Mouse (Mus musculus): ENCODE measurements around the gene Ctdnep1. TPM values are rescaled to one million over a fixed set of nuclear protein-coding genes. Genes with fewer than 3 reads are reported as not detected.
A peak's percentile ranks its signal among the peaks of the same experiment; 100 is the strongest.

Gene Ctdnep1
- polyA plus RNA-seq (2011; ENCODE audit: insufficient read depth, insufficient read length, low replicate concordance, missing spikeins): 42.5 and 60.6 TPM in 2 replicates

- Histone ChIP-seq H3K4me1 (ENCODE audit: control insufficient read depth, insufficient read depth, low read length) (no peaks in the 10 kb centered on the region; the same call in 1 of the 2 replicates), H3K27ac (ENCODE audit: control insufficient read depth, insufficient read depth, low read depth, low read length, poor library complexity) (peak within 1 kb of the TSS; percentile 93), H3K4me3 (replicated peaks; ENCODE audit: control insufficient read depth, low read depth, low read length) (peak within 1 kb of the TSS; percentile 72)
- under 1% methylated on average over 43 of the region's 43 CpGs for WGBS
- TF ChIP-seq CTCF (IDR thresholded peaks at IDR 0.05; ENCODE audit: control insufficient read depth, insufficient read depth, low read length): no peak
Observed at GRCm38 (mm10) chr11:69981141-69981762, at the start of gene Ctdnep1. Gene Ctdnep1 (plus strand): TSS chr11:69981156.

DNA sequence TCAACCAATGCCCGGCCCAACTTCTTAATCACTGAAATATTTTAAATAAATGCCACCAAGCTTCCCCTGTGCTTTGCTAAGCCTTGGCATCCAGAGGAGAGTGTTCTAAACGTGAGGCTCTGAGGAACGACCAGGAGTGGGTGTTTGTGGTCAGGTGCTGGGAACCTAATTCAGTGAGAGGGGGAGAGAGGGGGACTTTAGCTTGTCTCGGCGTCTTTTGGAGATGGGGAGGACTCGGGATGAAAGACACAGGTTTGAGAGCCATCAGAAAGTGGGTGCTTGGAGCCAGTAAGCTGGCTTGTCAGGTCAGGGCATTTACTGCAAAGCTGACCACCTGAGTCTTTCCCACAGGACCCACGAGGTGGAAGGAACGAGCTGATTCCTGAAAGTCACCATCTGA is 49.2 kb upstream of the Ctdnep1 start:
- Histone ChIP-seq H3K27ac (ENCODE audit: control insufficient read depth, insufficient read depth, low read depth, low read length, poor library complexity) (peak overlapping the region; percentile 79), H3K4me3 (replicated peaks; ENCODE audit: control insufficient read depth, low read depth, low read length) (no peak overlapping the region), H3K4me1 (ENCODE audit: control insufficient read depth, insufficient read depth, low read length) (peaks cover 4% of the 10 kb centered on the region)
- WGBS: 15% methylated on average over 8 of the region's 8 CpGs
- TF ChIP-seq CTCF (IDR thresholded peaks at IDR 0.05; ENCODE audit: control insufficient read depth, insufficient read depth, low read length): no peak
- TF ChIP-seq POLR2A (IDR thresholded peaks at IDR 0.05; ENCODE audit: borderline replicate concordance, control insufficient read depth, low read depth, low read length): no peak

DNA sequence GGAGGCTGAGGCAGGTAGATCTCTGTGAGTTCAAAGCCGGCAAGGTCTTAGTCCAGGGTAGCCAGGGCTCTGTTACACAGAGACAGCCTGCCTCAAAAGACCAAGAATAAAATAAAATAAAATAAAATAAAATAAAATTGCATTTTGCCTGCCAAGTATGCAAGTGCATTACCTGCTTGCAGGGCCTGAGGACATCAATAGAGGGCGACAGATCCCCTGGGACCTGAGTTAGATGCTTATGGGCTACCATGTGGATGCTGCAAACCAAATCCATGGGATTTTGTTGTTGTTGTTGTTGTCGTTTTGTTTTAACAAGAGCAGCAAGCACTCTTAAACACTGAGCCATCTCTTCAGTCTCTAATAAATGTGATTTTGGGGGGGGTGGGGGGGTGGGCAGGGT is 48.7 kb upstream of the Ctdnep1 start:
- Histone ChIP-seq H3K4me1 (ENCODE audit: control insufficient read depth, insufficient read depth, low read length) (peaks cover 4% of the 10 kb centered on the region), H3K27ac (ENCODE audit: control insufficient read depth, insufficient read depth, low read depth, low read length, poor library complexity) (peak overlapping the region; percentile 79; the same call in 1 of the 2 replicates), H3K4me3 (replicated peaks; ENCODE audit: control insufficient read depth, low read depth, low read length) (no peak overlapping the region)
- 46% methylated on average over 3 of the region's 3 CpGs for WGBS
- TF ChIP-seq CTCF (IDR thresholded peaks at IDR 0.05; ENCODE audit: control insufficient read depth, insufficient read depth, low read length) (peak; percentile 47; the same call in 1 of the 2 replicates), POLR2A (IDR thresholded peaks at IDR 0.05; ENCODE audit: borderline replicate concordance, control insufficient read depth, low read depth, low read length) (no peak)

- WGBS: 49% methylated on average over 4 of the region's 4 CpGs
- H3K27ac ChIP-seq (ENCODE audit: control insufficient read depth, insufficient read depth, low read depth, low read length, poor library complexity): no peak overlapping the region
- TF ChIP-seq POLR2A (IDR thresholded peaks at IDR 0.05; ENCODE audit: borderline replicate concordance, control insufficient read depth, low read depth, low read length) (no peak), CTCF (IDR thresholded peaks at IDR 0.05; ENCODE audit: control insufficient read depth, insufficient read depth, low read length) (no peak)
Observed at GRCm38 (mm10) chr11:69933066-69933465, 47.9 kb upstream of the Ctdnep1 start.

GRCm38 (mm10) chr11:69934169-69934568 is 46.8 kb upstream of the Ctdnep1 start:
- TF ChIP-seq CTCF (IDR thresholded peaks at IDR 0.05; ENCODE audit: control insufficient read depth, insufficient read depth, low read length) (peak; percentile 91), POLR2A (IDR thresholded peaks at IDR 0.05; ENCODE audit: borderline replicate concordance, control insufficient read depth, low read depth, low read length) (no peak)
- Histone ChIP-seq H3K27ac (ENCODE audit: control insufficient read depth, insufficient read depth, low read depth, low read length, poor library complexity) (no peak overlapping the region), H3K4me3 (replicated peaks; ENCODE audit: control insufficient read depth, low read depth, low read length) (no peak overlapping the region), H3K4me1 (ENCODE audit: control insufficient read depth, insufficient read depth, low read length) (peaks cover 4% of the 10 kb centered on the region)
- under 1% methylated on average over 18 of the region's 18 CpGs for WGBS

More at GRCm38 (mm10) chr11:69933066-69933465, 47.9 kb upstream of the Ctdnep1 start:
- Histone ChIP-seq H3K4me1 (ENCODE audit: control insufficient read depth, insufficient read depth, low read length) (peaks cover 4% of the 10 kb centered on the region), H3K4me3 (replicated peaks; ENCODE audit: control insufficient read depth, low read depth, low read length) (no peak overlapping the region)

DNA sequence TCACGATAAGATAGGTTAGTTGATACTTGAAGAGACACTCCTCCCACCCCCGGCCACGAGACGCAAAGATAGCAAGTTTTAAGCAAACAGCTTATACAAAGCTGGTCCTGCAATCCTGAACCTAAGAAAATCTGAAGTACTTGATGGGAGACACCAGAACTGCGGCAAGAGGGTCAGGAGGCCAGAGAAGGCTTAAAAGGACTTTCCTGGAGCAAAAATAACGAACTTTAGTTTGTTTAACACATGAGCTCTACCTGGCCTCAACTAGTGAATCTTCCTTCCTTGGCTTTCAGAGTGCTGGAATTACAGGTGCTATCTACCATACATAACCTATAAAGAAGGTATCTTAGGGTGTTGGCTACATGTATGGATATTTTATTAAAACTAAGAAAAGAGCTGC is 46.3 kb upstream of the Ctdnep1 start:
- Histone ChIP-seq H3K27ac (ENCODE audit: control insufficient read depth, insufficient read depth, low read depth, low read length, poor library complexity) (no peak overlapping the region), H3K4me1 (ENCODE audit: control insufficient read depth, insufficient read depth, low read length) (peaks cover 4% of the 10 kb centered on the region), H3K4me3 (replicated peaks; ENCODE audit: control insufficient read depth, low read depth, low read length) (no peak overlapping the region)
- no peak for TF ChIP-seq POLR2A (IDR thresholded peaks at IDR 0.05; ENCODE audit: borderline replicate concordance, control insufficient read depth, low read depth, low read length)
- no peak for TF ChIP-seq CTCF (IDR thresholded peaks at IDR 0.05; ENCODE audit: control insufficient read depth, insufficient read depth, low read length)
- WGBS: 15% methylated on average over 6 of the region's 6 CpGs

DNA sequence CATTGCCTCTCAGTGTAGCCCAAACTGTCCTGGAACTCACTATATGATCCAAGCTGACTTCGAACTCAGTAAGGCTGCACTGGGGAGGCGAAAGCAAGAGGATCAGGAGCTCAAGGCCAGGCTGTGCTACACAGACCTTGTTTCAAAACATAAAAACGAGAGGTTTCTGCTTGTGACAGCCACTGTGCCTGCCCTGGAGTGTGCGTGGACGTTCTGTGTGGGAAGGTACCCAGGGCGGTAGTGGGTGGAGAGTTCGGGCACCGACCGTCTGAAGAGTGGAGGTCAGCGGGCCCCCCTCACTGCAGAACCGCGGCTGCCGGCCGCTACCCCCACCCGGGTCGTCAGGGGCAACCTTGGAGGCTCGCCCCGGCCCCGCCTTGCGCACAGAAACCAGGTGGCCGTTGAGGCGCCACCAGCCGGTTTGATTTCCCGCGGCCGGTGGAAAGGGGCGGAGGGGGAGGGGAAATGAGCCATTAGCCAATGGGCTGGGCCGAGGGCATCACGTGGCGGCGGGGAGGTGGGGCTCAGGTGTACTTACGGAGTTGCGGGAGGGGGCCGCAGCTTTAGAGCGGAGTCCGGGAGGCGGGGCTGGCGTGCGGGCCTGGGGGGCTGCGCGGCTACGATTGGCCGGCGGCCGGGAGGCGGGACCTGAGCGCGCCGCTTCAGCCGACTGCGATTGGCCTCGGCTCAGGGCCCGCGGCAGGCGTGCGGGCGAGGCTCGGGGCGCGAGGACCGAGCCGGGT is 45.6 kb upstream of the Ctdnep1 start, which contains the start of gene Ybx2:
Gene Ybx2 (plus strand): TSS at position 660 of the 743 bp plus-strand sequence.
- WGBS: 2% methylated on average over 60 of the region's 62 CpGs
- H3K27ac ChIP-seq (ENCODE audit: control insufficient read depth, insufficient read depth, low read depth, low read length, poor library complexity): no peak within 1 kb of the TSS; the same call in 1 of the 2 replicates
- TF ChIP-seq CTCF (IDR thresholded peaks at IDR 0.05; ENCODE audit: control insufficient read depth, insufficient read depth, low read length) (no peak), POLR2A (IDR thresholded peaks at IDR 0.05; ENCODE audit: borderline replicate concordance, control insufficient read depth, low read depth, low read length) (no peak)
- H3K4me3 ChIP-seq (replicated peaks; ENCODE audit: control insufficient read depth, low read depth, low read length): peak within 1 kb of the TSS; percentile 46
- H3K4me1 ChIP-seq (ENCODE audit: control insufficient read depth, insufficient read depth, low read length): peaks cover 4% of the 10 kb centered on the region

DNA sequence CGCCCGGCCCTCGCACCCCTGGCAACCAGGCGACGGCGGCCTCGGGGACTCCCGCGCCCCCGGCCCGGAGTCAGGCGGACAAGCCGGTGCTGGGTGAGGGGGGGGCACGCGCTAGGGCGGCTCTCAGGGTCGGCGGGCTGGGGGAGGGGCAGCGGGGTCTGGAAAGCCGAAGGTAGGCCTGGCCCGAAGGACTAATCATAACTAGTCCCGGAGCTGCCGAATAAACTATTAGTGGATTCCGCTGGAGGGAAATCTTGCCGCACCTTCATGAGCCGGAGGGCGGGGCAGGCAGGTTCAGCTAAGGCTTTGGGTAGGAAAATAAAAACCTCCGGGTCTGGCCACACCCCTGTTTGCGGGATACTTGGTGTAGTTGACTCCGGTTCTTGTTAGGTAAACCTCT is 44.8 kb upstream of the Ctdnep1 start:
- Histone ChIP-seq H3K4me1 (ENCODE audit: control insufficient read depth, insufficient read depth, low read length) (peaks cover 4% of the 10 kb centered on the region), H3K4me3 (replicated peaks; ENCODE audit: control insufficient read depth, low read depth, low read length) (no peak overlapping the region)
- 3% methylated on average over 30 of the region's 30 CpGs for WGBS

More for the DNA sequence above, 44.8 kb upstream of the Ctdnep1 start:
- TF ChIP-seq CTCF (IDR thresholded peaks at IDR 0.05; ENCODE audit: control insufficient read depth, insufficient read depth, low read length) (no peak), POLR2A (IDR thresholded peaks at IDR 0.05; ENCODE audit: borderline replicate concordance, control insufficient read depth, low read depth, low read length) (no peak)
- no peak overlapping the region for H3K27ac ChIP-seq (ENCODE audit: control insufficient read depth, insufficient read depth, low read depth, low read length, poor library complexity)

Data from bone marrow, adult 2 months (tissue).